Mouse (Mus musculus) kidney, adult 2 months (tissue): ENCODE results near the gene Ppip5k1. TPM values are rescaled to one million over a fixed set of nuclear protein-coding genes. Genes with fewer than 3 reads are reported as not detected.
"Not testable (repeated sequence)": the region's sequence is repeated elsewhere in the genome, so short reads cannot be mapped to it uniquely, and the experiment has no call there.

ENCODE experiments used
- DNase-seq: peaks from one replicate; pipeline ENCODE4 v3.0.0; 2021
- H3K27ac ChIP-seq: fragments of 200-500 bp; 2 replicates; pipeline ENCODE4 v1.5.1; 2012; ENCODE audit warnings: low read depth, low read length, control low read depth, inconsistent platforms; ENCODE audit not compliant: insufficient read depth
- H3K27me3 ChIP-seq: fragments of 200-500 bp; replicated peaks from 2 replicates; pipeline ENCODE4 v1.6.1; 2012; ENCODE audit warnings: mild to moderate bottlenecking, moderate library complexity, low read length, inconsistent platforms; ENCODE audit not compliant: control insufficient read depth, insufficient read depth
- H3K36me3 ChIP-seq: fragments of 200-500 bp; 2 replicates; pipeline ENCODE4 v1.6.1; 2012; ENCODE audit warnings: mild to moderate bottlenecking, moderate library complexity, low read length, inconsistent platforms; ENCODE audit not compliant: control insufficient read depth, insufficient read depth
- H3K4me1 ChIP-seq: fragments of 200-500 bp; 2 replicates; pipeline ENCODE4 v1.6.1; 2011; ENCODE audit warnings: low read length; ENCODE audit not compliant: control insufficient read depth, insufficient read depth
- H3K4me3 ChIP-seq: fragments of 200-500 bp; 2 replicates; pipeline ENCODE4 v1.5.1; 2011; ENCODE audit warnings: mild to moderate bottlenecking, low read depth, low read length, control low read depth; ENCODE audit not compliant: insufficient read depth
- CTCF ChIP-seq: fragments of 200-500 bp; conservative IDR thresholded peaks from 2 replicates; pipeline ENCODE4 v1.5.1; 2011; ENCODE audit warnings: low read depth, mild to moderate bottlenecking, control low read depth, low read length, moderate library complexity, mixed read lengths; ENCODE audit not compliant: insufficient read depth, insufficient read length
- POLR2A ChIP-seq: fragments of 200-500 bp; IDR thresholded peaks from one replicate; pipeline ENCODE4 v1.6.1; 2011; ENCODE audit warnings: low read depth, low read length, control low read depth
- WGBS: fragments of 180-500 bp; shearing (Covaris S2); methylation state at CpG from one replicate; pipeline ENCODE4 v1.1.7; 2018; 5-methylcytosine and 5-hydroxymethylcytosine counted together
- polyA plus RNA-seq: library from polyadenylated mRNA; depleted of rRNA; stranded (reverse); fragments of >200 nt; gene quantifications from 2 replicates; pipeline ENCODE4 v1.2.3, GENCODE M21; 2012; rRNA removed

The Ppip5k1 gene
- 41.5 and 56.7 TPM in 2 replicates for polyA plus RNA-seq

DNA sequence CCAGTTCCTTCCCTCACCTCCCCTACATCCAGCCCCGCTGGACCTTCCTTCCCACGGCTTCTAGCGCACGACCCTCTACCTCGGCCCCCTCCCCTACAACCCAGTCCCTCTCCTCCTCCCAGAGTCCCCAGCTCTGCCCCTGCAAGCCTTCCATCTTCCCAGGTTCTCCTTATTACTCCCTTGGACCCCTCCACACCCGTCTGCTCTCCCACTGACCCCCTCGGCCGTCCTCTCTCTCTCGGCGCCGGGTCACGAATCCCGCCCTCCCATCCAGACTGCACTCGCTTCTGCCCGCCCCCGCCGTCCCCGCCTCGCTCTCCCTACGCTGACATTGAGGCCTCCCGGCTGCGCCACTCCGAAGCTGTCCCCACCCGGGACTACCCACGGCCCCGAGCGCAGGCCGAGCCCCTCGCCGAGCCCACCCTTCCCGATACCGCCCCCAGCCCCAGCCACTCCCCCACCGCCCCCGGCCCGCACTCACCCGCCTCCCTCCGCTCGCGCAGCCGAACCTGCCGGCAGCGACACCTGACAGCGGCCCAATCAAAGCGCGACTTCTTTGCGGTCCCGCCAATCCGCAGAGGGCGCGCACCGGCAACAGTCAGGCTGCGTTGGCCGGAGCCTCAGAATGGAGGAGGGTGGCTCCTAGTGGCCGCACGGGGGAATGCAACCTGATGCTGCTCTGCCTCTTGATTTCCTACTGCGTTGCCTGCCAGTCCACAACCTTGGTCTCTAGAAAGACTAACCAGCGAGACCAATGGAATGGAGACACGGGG lies at the start of gene Ppip5k1:
TSS of gene Ppip5k1 (minus strand) at position 577 of the 773 bp plus-strand sequence.
- peaks cover 5% of the 10 kb centered on the region; the same call in 1 of the 2 replicates for H3K4me1 ChIP-seq
- DNase-seq, result peak; percentile 99
- WGBS, result 2% methylated on average over 58 of the region's 58 CpGs
- H3K4me3 ChIP-seq, result peak within 1 kb of the TSS; percentile 94
- H3K36me3 ChIP-seq, result no peaks in the 10 kb centered on the region
- TF ChIP-seq POLR2A, result no peak
- peak; percentile 93 for TF ChIP-seq CTCF
- peak within 1 kb of the TSS; percentile 56 for H3K27ac ChIP-seq
- H3K27me3 ChIP-seq, result no peaks in the 10 kb centered on the region

DNA sequence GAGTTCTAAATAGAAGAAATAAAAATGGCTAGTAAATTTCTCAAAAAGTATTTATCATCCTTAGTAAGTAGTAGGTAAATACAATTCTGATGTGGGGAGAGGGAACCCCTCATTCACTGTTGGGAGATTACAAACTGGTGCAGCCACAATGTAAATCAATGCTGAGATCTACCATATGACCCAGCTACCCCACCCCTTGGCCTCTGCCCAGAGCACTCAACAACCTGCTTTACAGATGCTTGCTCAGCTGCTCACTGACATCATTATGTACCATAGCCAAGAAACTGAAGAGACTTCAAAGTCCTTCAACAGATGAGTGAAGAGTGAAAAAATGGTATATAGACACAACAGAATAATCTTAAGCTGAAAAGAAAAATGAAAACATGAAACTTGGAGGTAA lies 48.1 kb upstream of the Ppip5k1 start:
- peak; percentile 19 for DNase-seq
- TF ChIP-seq CTCF, result no peak
- no peak for TF ChIP-seq POLR2A
- H3K4me3 ChIP-seq, result no peak overlapping the region
- H3K27ac ChIP-seq, result no peak overlapping the region
- H3K4me1 ChIP-seq, result no peaks in the 10 kb centered on the region
- H3K27me3 ChIP-seq, result no peaks in the 10 kb centered on the region
- no peaks in the 10 kb centered on the region for H3K36me3 ChIP-seq

DNA sequence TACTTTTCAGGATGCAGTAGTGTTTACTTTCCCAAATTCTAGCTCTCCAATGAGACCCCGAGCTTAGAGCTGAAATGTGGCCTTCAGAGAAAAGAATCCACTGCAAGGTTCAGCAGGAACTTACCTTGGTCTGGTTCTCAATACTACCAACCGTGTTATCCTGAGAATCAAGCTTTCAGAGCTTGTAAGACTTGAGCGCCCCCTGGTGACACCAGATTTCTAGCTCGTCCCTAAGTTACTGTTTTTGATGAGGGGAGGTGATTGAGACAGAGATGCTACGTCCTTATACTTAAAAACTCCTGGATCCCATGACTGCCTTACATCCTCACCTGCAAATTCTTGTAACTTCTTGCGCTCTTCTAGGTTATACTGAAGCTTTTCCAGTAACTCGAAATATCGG lies 41.4 kb upstream of the Ppip5k1 start:
- TF ChIP-seq CTCF (peak; percentile 42), POLR2A (no peak)
- Histone ChIP-seq H3K27me3 (no peaks in the 10 kb centered on the region), H3K27ac (no peak overlapping the region), H3K36me3 (no peaks in the 10 kb centered on the region), H3K4me1 (no peaks in the 10 kb centered on the region), H3K4me3 (no peak overlapping the region)
- 14% methylated on average over 8 of the region's 8 CpGs for WGBS
- peak; percentile 77 for DNase-seq

DNA sequence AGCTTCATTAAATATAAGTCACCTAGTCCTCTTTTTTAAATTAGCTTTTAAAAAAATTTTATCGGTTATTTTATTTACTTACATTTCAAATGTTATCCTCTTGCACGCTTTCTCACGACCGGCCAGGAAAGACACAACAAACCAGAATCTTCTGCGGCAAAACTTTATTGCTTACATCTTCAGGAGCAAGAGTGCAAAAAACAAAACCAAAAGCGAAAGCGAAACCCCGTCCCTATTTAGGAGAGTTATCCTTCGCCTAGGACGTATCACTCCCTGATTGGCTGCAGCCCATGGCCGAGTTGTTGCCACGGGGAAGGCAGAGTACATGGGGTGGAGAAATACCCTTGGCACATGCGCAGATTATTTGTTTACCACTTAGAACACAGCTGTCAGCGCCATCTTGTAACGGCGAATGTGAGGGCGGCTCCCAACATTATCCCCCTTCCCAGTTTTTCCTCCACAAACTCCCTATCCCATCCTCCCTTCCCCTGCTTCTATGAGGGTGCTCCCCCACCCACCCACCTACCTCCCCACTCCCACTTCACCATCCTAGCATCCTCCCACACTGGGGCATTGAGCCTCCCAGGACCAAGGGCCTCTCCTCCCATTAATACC lies 31.9 kb upstream of the Ppip5k1 start, which contains the start of gene Strc:
TSS of gene Strc (minus strand) at position 208 of the 615 bp plus-strand sequence.
- not testable (repeated sequence) for H3K27ac ChIP-seq, H3K4me3 ChIP-seq, H3K4me1 ChIP-seq, DNase-seq, H3K27me3 ChIP-seq, H3K36me3 ChIP-seq
- WGBS, result 96% methylated on average over 16 of the region's 17 CpGs

DNA sequence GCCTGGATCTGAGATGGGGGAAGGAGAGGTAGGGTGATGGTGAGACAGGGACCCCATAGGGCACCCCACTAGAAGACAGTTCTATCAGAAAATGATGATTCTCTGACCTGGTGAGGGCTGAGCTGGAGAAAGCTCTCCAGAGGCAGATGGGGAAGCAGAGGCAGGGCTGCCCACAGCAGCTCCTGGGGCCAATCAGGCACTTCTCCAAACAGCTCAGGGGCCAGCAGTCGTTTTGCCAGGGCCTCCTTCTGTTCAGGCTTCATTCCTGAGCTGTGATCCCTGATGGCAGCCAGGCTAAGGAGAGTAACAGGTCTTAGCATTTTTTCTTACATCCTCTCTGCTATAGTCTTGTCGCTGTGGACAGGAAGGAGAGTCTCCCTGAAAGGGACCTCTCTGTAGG lies 19.6 kb upstream of the Ppip5k1 start:
- no peaks in the 10 kb centered on the region for H3K36me3 ChIP-seq
- no peak for DNase-seq
- H3K27ac ChIP-seq, result no peak overlapping the region
- TF ChIP-seq CTCF (no peak), POLR2A (no peak)
- H3K27me3 ChIP-seq, result no peaks in the 10 kb centered on the region
- 48% methylated on average over 2 of the region's 2 CpGs for WGBS
- no peaks in the 10 kb centered on the region for H3K4me1 ChIP-seq
- no peak overlapping the region for H3K4me3 ChIP-seq

DNA sequence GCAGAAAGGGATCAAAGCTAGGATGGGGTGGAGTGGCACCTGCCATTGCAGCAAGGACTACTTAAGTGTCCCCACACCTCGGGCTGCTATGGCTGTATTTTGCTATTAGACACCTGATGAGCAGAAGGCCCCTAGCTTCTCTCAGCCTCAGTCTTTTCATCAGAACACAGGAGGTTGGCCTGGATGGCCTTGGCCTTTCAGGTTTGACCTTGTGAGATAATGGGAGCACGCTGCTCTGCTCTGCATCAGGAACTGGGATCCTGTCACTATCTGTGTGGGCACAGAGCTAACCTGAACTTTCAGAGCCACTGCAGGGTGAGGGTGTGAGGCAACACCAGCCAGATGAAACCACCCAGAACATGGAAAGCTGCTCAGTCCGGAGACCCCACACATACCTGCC lies 17.1 kb upstream of the Ppip5k1 start:
- no peaks in the 10 kb centered on the region for H3K27me3 ChIP-seq

DNA sequence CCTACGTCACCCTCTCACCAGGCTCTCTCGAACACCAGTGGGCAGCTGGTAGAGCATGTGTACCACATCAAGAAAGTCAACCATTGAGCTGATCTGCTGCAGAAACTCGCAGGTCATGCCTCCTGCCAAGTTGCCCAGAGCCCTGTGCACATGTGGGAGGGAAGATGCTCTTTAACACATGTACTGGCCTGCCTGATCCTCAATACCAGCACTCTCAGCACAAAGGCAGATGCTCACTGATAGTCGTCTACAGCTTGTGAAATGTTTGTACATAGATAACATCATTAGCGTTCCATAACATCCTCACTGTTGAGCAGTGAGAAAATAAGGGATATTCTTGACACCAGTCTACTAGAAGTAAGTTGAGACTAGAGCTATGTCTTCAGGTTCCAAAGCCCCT lies 15.7 kb upstream of the Ppip5k1 start:
- WGBS, result 86% methylated on average over 5 of the region's 5 CpGs
- H3K4me1 ChIP-seq, result no peaks in the 10 kb centered on the region
- no peaks in the 10 kb centered on the region for H3K36me3 ChIP-seq
- TF ChIP-seq POLR2A (no peak), CTCF (no peak)
- DNase-seq, result no peak
- H3K27ac ChIP-seq, result no peak overlapping the region
- no peak overlapping the region for H3K4me3 ChIP-seq
- no peaks in the 10 kb centered on the region for H3K27me3 ChIP-seq

More for the DNA sequence above, 17.1 kb upstream of the Ppip5k1 start:
- no peaks in the 10 kb centered on the region for H3K36me3 ChIP-seq
- H3K4me1 ChIP-seq, result no peaks in the 10 kb centered on the region
- no peak overlapping the region for H3K27ac ChIP-seq
- no peak for TF ChIP-seq POLR2A
- no peak for TF ChIP-seq CTCF
- WGBS, result 58% methylated on average over 3 of the region's 3 CpGs
- no peak for DNase-seq
- no peak overlapping the region for H3K4me3 ChIP-seq
